Mouse (Mus musculus) limb, embryonic 11.5 days (tissue): ENCODE results near the gene Zfp692. TPM values are rescaled to one million over a fixed set of nuclear protein-coding genes. Genes with fewer than 3 reads are reported as not detected.
"Not testable (repeated sequence)": the region's sequence is repeated elsewhere in the genome, so short reads cannot be mapped to it uniquely, and the experiment has no call there.

Experiments
- ATAC-seq: fragments of 200-750 bp; cut with Nextera tagmentation; 2 replicates; pipeline ENCODE4 v1.8.0; 2017; ENCODE audit warnings: low read depth; ENCODE audit not compliant: insufficient number of reproducible peaks, low FRiP score, low TSS enrichment
- DNase-seq: peaks from one replicate; pipeline ENCODE4 v3.0.0-alpha.2; 2015; ENCODE audit warnings: low spot score
- H3K27ac ChIP-seq: fragments of 300-500 bp; sonication (generic); replicated peaks from 2 replicates; pipeline ENCODE4 v1.5.1; 2014; ENCODE audit warnings: low read depth, mild to moderate bottlenecking, low read length
- H3K27me3 ChIP-seq: fragments of 300-500 bp; sonication (generic); 2 replicates; pipeline ENCODE4 v1.6.1; 2014; ENCODE audit warnings: mild to moderate bottlenecking, low read length, mixed read lengths; ENCODE audit not compliant: control insufficient read depth, insufficient read depth
- H3K36me3 ChIP-seq: fragments of 300-500 bp; sonication (generic); 2 replicates; pipeline ENCODE4 v1.6.1; 2014; ENCODE audit warnings: mild to moderate bottlenecking, low read length, moderate library complexity, mixed read lengths; ENCODE audit not compliant: control insufficient read depth, insufficient read depth
- H3K4me1 ChIP-seq: fragments of 300-500 bp; sonication (generic); 2 replicates; pipeline ENCODE4 v1.6.1; 2014; ENCODE audit warnings: low read length, mixed read lengths; ENCODE audit not compliant: control insufficient read depth, insufficient read depth
- H3K4me2 ChIP-seq: fragments of 300-500 bp; sonication (generic); 2 replicates; pipeline ENCODE4 v1.6.1; 2014; ENCODE audit warnings: low read depth, mild to moderate bottlenecking, moderate library complexity; ENCODE audit not compliant: severe bottlenecking
- H3K4me3 ChIP-seq: fragments of 300-500 bp; sonication (generic); 2 replicates; pipeline ENCODE4 v1.5.1; 2014; ENCODE audit warnings: low read depth, low read length
- H3K9ac ChIP-seq: fragments of 300-500 bp; sonication (generic); 2 replicates; pipeline ENCODE4 v1.6.1; 2014; ENCODE audit warnings: mild to moderate bottlenecking, low read length
- H3K9me3 ChIP-seq: fragments of 300-500 bp; sonication (generic); 2 replicates; pipeline ENCODE4 v1.6.1; 2016; ENCODE audit warnings: low read length; ENCODE audit not compliant: control insufficient read depth
- WGBS: fragments of 180-500 bp; shearing (Covaris S2); extraction: QIAGEN DNeasy Blood & Tissue Kit; methylation state at CpG from one replicate; pipeline ENCODE4 v1.1.7; 2014; 5-methylcytosine and 5-hydroxymethylcytosine counted together
- polyA plus RNA-seq: library from polyadenylated mRNA; unstranded; fragments of >200 nt; fragmentation: Nextera tagmentation; extraction: Ambion mirVana; gene quantifications from 2 replicates; pipeline ENCODE4 v1.2.1, GENCODE M21; 2014

Zfp692 gene
- polyA plus RNA-seq, 1 experiment from 2014 or later, result 14.2 TPM

DNA sequence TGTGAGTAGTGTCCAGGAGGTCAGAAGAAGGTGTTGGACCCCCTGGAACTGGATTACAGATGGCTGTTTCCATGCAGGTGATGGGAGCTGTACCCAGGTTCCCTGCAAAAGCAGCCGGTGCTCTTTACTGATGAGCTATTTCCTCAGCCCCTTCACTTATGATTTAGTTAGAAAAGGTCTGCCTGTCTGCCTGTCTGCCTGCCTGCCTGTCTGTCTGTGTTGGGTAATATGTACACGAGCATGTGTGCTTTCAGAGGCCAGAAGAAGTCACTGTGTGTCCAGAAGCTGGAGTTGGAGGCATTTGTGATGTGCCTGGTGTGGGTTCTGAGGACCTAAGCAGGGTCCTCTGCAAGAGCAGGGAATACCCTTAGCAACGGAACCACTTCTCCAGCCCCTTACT is 46.8 kb downstream of the Zfp692 start:
- Histone ChIP-seq H3K9ac (no peak overlapping the region), H3K4me1 (no peaks in the 10 kb centered on the region), H3K4me3 (no peak overlapping the region), H3K9me3 (no peaks in the 10 kb centered on the region), H3K36me3 (no peaks in the 10 kb centered on the region), H3K27me3 (no peaks in the 10 kb centered on the region), H3K4me2 (no peak overlapping the region), H3K27ac (no peak overlapping the region)
- no peak for ATAC-seq
- 75% methylated on average over 3 of the region's 3 CpGs for WGBS
- DNase-seq, result no peak

DNA sequence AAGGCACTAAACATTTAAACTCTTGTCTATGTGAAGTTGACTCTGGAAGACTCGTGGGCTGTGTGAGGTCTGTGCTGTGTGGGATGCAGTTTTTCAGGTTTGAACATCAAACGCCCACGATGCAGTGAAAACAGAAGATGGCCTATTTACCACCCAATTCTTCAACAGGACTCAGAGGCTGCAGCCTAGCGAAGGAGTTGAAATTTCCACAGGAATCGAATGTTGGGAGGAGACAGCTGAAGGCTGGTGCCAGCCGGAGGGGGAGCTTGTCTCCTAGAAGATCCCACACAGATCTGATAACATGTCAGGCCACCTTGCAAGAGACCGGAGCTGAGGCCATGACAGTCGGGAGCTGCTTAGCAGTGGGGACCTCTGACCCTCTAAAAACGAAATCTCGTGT is 47.6 kb downstream of the Zfp692 start:
- Histone ChIP-seq H3K9me3 (no peaks in the 10 kb centered on the region), H3K4me3 (no peak overlapping the region), H3K27me3 (no peaks in the 10 kb centered on the region), H3K4me2 (no peak overlapping the region), H3K36me3 (no peaks in the 10 kb centered on the region), H3K9ac (no peak overlapping the region), H3K4me1 (no peaks in the 10 kb centered on the region), H3K27ac (no peak overlapping the region)
- ATAC-seq, result no peak
- no peak for DNase-seq
- WGBS, result 75% methylated on average over 10 of the region's 10 CpGs

DNA sequence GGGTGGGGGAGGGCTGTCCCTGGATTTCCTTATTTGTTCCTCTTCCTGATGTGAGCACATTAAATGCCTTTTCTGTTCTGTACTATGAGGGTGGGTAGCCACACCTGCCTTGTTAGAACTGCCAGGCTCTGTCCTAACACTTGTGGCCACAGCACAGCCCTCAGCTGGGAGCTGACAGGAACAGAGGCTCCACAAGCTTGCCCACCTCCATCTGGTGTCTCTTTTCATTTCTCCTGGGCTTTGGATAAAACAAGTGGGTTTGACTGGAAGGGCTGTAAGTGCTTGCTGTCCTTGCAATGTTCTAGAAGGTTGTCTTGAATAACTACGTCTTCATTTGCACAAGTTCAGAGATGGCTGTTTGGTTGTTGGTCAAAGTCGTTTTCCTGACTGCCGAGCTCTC is 48.1 kb downstream of the Zfp692 start:
- WGBS, result 82% methylated on average over 3 of the region's 3 CpGs
- Histone ChIP-seq H3K4me1 (no peaks in the 10 kb centered on the region), H3K4me2 (no peak overlapping the region), H3K36me3 (no peaks in the 10 kb centered on the region), H3K4me3 (no peak overlapping the region), H3K27me3 (no peaks in the 10 kb centered on the region), H3K9me3 (no peaks in the 10 kb centered on the region), H3K27ac (no peak overlapping the region), H3K9ac (no peak overlapping the region)
- no peak for DNase-seq
- ATAC-seq, result no peak

DNA sequence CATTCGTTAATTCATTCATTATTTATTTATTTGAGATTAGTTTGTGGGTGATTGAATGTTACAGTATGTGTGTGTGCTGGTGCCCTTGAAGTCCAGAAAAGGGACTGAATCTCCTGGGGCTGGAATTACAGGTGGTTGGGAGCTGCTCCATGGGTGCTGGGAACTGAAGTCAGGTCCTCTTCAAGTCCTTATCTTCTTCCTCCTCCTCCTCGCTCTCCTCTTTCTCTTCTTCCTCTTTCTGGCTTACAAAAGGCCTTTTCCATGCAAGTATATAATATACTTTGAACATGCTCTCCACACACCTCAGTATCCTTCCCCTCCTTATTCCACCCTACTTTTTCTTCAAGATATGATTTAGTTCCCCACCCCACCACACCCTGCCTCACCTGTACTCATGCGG is 50.2 kb downstream of the Zfp692 start:
- no peak overlapping the region for H3K9ac ChIP-seq
- no peak for ATAC-seq
- no peaks in the 10 kb centered on the region for H3K36me3 ChIP-seq
- H3K4me2 ChIP-seq, result no peak overlapping the region
- DNase-seq, result no peak
- H3K4me3 ChIP-seq, result no peak overlapping the region
- H3K4me1 ChIP-seq, result no peaks in the 10 kb centered on the region
- WGBS, result 95% methylated on average over 3 of the region's 3 CpGs
- H3K9me3 ChIP-seq, result no peaks in the 10 kb centered on the region
- no peaks in the 10 kb centered on the region for H3K27me3 ChIP-seq
- no peak overlapping the region for H3K27ac ChIP-seq

- DNase-seq (no peak), ATAC-seq (no peak)
- no peak overlapping the region for H3K4me2 ChIP-seq
- H3K27ac ChIP-seq, result no peak overlapping the region
- 88% methylated on average over 6 of the region's 6 CpGs for WGBS
- no peaks in the 10 kb centered on the region for H3K36me3 ChIP-seq
- H3K9me3 ChIP-seq, result no peaks in the 10 kb centered on the region
- no peaks in the 10 kb centered on the region for H3K4me1 ChIP-seq
- no peaks in the 10 kb centered on the region for H3K27me3 ChIP-seq
- no peak overlapping the region for H3K4me3 ChIP-seq
- H3K9ac ChIP-seq, result no peak overlapping the region
Measured at GRCm38 (mm10) chr11:58357844-58358534, 51.1 kb downstream of the Zfp692 start.

DNA sequence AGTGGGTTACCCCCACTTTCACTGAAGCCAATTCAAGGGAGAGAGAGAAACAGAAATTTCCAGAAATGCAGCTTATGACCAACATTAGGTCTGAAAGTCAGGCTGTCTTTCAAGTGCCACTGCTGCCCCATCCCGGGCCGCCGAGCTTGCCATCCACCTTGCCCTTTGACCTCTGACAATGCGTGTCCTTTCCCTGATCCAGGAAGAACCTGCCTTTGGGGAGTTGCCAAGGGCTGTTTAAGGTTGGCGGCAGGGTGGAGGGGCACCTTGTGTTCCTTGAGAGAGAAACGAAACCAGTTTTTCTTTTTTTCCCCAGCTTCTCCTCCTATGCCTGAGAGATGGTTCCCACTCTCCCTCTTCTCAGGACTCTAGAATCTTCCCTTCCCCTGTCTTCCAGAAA is 55.7 kb downstream of the Zfp692 start:
- not testable (repeated sequence) for H3K36me3 ChIP-seq, DNase-seq, H3K9me3 ChIP-seq, ATAC-seq, H3K4me3 ChIP-seq, H3K27me3 ChIP-seq, H3K27ac ChIP-seq, H3K4me2 ChIP-seq, H3K9ac ChIP-seq, H3K4me1 ChIP-seq
- no CpG with 5 or more reads among the region's 6 CpGs for WGBS

Other genes starting within 250 kb of the Zfp692 start
- not detected in 2 replicates for gene Gm12248, start 213.9 kb upstream of the Zfp692 start, polyA plus RNA-seq
- gene Cnot8, start 202.9 kb upstream of the Zfp692 start, polyA plus RNA-seq, result 102 and 104 TPM in 2 replicates
- gene Gemin5, start 138.5 kb upstream of the Zfp692 start, polyA plus RNA-seq, result 28.5 and 30.3 TPM in 2 replicates
- 142 and 144 TPM in 2 replicates for gene Mrpl22, start 135.4 kb upstream of the Zfp692 start, polyA plus RNA-seq
- 1.6 and 2.1 TPM in 2 replicates for gene Igtp, start 107.5 kb upstream of the Zfp692 start, polyA plus RNA-seq
- gene Irgm2, start 107.5 kb upstream of the Zfp692 start, polyA plus RNA-seq, result 0.12 and 0.40 TPM in 2 replicates
- not detected in 2 replicates for gene 4930438A08Rik, start 32.3 kb upstream of the Zfp692 start, polyA plus RNA-seq
- gene Zfp672, start 23.3 kb downstream of the Zfp692 start, polyA plus RNA-seq, result 24.6 and 28.2 TPM in 2 replicates
- gene Sh3bp5l, start 23.7 kb downstream of the Zfp692 start, polyA plus RNA-seq, result 27.0 and 27.7 TPM in 2 replicates
- gene Lypd8, start 72.0 kb downstream of the Zfp692 start, polyA plus RNA-seq, result not detected in 2 replicates
- 0.28 TPM in 1 of 2 replicates, not detected in the other for gene 1810065E05Rik, start 114.0 kb downstream of the Zfp692 start, polyA plus RNA-seq
- not detected in 2 replicates for gene Gm12253, start 125.5 kb downstream of the Zfp692 start, polyA plus RNA-seq
- gene Lypd9, start 145.9 kb downstream of the Zfp692 start, polyA plus RNA-seq, result not detected in 2 replicates
- gene Olfr30, start 155.2 kb downstream of the Zfp692 start, polyA plus RNA-seq, result not detected in 2 replicates
- gene Olfr332, start 185.5 kb downstream of the Zfp692 start, polyA plus RNA-seq, result not detected in 2 replicates
- not detected in 2 replicates for gene Olfr331, start 195.5 kb downstream of the Zfp692 start, polyA plus RNA-seq
- not detected in 2 replicates for gene Olfr330, start 227.8 kb downstream of the Zfp692 start, polyA plus RNA-seq
- not detected in 2 replicates for gene Olfr329-ps, start 239.4 kb downstream of the Zfp692 start, polyA plus RNA-seq
- gene Olfr328, start 248.6 kb downstream of the Zfp692 start, polyA plus RNA-seq, result 0.09 TPM in 1 of 2 replicates, not detected in the other